Mouse (Mus musculus): Measurements from ENCODE around the gene Prkce. TPM values are rescaled to one million over a fixed set of nuclear protein-coding genes. Genes with fewer than 3 reads are reported as not detected.
A peak's percentile ranks its signal among the peaks of the same experiment; 100 is the strongest.

Prkce gene
- polyA plus RNA-seq, 1 experiment from 2014 or later: 2.0 TPM

DNA sequence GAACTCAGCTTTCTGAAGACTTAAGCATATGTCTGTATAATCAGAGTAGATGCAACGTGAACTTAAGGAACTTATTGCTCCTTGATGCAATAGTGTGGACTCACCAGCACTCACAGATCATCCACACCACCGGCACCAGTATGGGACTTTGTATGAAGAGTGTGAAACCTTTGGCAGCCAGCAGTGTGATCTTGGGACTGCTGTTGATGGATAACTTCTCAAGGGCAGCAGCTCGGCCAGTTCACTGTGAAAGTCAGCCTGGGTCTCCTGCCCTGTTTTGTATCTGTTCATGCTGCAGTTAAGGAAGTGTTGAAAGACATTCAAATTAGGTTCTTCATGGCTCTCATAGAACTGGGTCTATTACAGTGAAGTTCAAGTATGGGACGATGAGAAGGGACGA is 230.1 kb downstream of the Prkce start:
- TF ChIP-seq CTCF (IDR thresholded peaks at IDR 0.05; ENCODE audit: low read depth): no peak
- no peak for TF ChIP-seq EP300 (IDR thresholded peaks at IDR 0.05; ENCODE audit: low read depth)
- DNase-seq (no peak), ATAC-seq (peak; percentile 60; the same call in 1 of the 2 replicates)
- H3K27me3 ChIP-seq (ENCODE audit: insufficient read depth, low read length): no peaks in the 10 kb centered on the region
- H3K9ac ChIP-seq (replicated peaks): no peak overlapping the region
- no peak overlapping the region for H3K4me3 ChIP-seq (ENCODE audit: low read depth, low read length)
- H3K27ac ChIP-seq (ENCODE audit: low read depth): no peak overlapping the region
- no peaks in the 10 kb centered on the region for H3K36me3 ChIP-seq (replicated peaks; ENCODE audit: insufficient read depth, low read length)
- peaks cover 8% of the 10 kb centered on the region; the same call in 1 of the 2 replicates for H3K4me1 ChIP-seq (ENCODE audit: insufficient read depth)
- H3K4me2 ChIP-seq (ENCODE audit: low read depth, low read length): no peak overlapping the region
- no peaks in the 10 kb centered on the region for H3K9me3 ChIP-seq (ENCODE audit: low read length)
- WGBS (ENCODE audit: insufficient replicate concordance): 42% methylated on average over 5 of the region's 5 CpGs

- no peak overlapping the region for H3K4me2 ChIP-seq (ENCODE audit: low read depth, low read length)
Observed at GRCm38 (mm10) chr17:86398226-86398625, 230.6 kb downstream of the Prkce start.

GRCm38 (mm10) chr17:86400032-86400431 is 232.4 kb downstream of the Prkce start:
- DNase-seq (no peak), ATAC-seq (no peak)
- Histone ChIP-seq H3K9me3 (ENCODE audit: low read length) (no peaks in the 10 kb centered on the region), H3K36me3 (replicated peaks; ENCODE audit: insufficient read depth, low read length) (no peaks in the 10 kb centered on the region), H3K4me3 (ENCODE audit: low read depth, low read length) (no peak overlapping the region), H3K4me1 (ENCODE audit: insufficient read depth) (peaks cover 8% of the 10 kb centered on the region; the same call in 1 of the 2 replicates), H3K4me2 (ENCODE audit: low read depth, low read length) (no peak overlapping the region), H3K9ac (replicated peaks) (no peak overlapping the region), H3K27me3 (ENCODE audit: insufficient read depth, low read length) (no peaks in the 10 kb centered on the region), H3K27ac (ENCODE audit: low read depth) (no peak overlapping the region)
- TF ChIP-seq EP300 (IDR thresholded peaks at IDR 0.05; ENCODE audit: low read depth) (no peak), CTCF (IDR thresholded peaks at IDR 0.05; ENCODE audit: low read depth) (no peak)
- 73% methylated on average over 4 of the region's 4 CpGs for WGBS (ENCODE audit: insufficient replicate concordance)

More at GRCm38 (mm10) chr17:86398226-86398625, 230.6 kb downstream of the Prkce start:
- H3K27me3 ChIP-seq (ENCODE audit: insufficient read depth, low read length): no peaks in the 10 kb centered on the region
- no peak overlapping the region for H3K27ac ChIP-seq (ENCODE audit: low read depth)
- TF ChIP-seq CTCF (IDR thresholded peaks at IDR 0.05; ENCODE audit: low read depth) (no peak), EP300 (IDR thresholded peaks at IDR 0.05; ENCODE audit: low read depth) (no peak)
- H3K9ac ChIP-seq (replicated peaks): no peak overlapping the region
- DNase-seq (no peak), ATAC-seq (no peak)
- H3K4me3 ChIP-seq (ENCODE audit: low read depth, low read length): no peak overlapping the region
- H3K4me1 ChIP-seq (ENCODE audit: insufficient read depth): peaks cover 8% of the 10 kb centered on the region; the same call in 1 of the 2 replicates
- no peaks in the 10 kb centered on the region for H3K36me3 ChIP-seq (replicated peaks; ENCODE audit: insufficient read depth, low read length)
- H3K9me3 ChIP-seq (ENCODE audit: low read length): no peaks in the 10 kb centered on the region
- WGBS (ENCODE audit: insufficient replicate concordance): 80% methylated on average over 1 of the region's 1 CpGs

DNA sequence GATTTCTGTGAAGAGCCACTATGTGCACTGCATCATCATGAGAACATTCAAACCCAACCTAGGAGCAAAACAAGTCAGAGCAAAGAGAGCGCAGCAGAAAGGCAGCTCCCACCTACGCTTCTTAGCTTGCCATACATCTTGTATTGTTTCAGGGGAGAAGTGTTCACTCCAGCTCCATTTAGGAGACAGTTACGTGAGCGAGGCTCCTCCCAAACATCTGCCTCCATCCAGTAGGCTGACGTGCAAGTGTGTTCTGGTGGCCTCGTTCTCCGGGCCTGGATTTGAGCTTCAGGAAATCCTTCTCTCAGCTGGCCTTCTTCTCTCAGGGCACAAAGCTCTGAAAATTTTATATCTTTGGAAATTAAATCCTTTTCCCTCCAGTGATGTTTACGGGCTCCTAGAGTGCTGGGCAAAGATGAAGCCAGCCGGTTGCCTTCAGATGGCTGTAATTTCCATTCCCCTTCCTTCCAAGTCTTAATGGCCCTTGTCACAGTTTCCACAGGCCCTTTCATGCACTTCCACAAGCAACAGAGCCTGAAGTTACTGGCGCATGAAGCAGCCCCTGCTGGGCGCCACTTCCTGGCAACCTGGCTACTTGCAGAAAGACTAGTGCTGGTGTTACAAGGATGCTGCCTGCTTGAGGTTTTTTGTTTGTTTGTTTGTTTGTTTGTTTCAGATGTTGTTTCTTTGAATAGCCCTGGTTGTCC is 237.4 kb downstream of the Prkce start:
- H3K27ac ChIP-seq (ENCODE audit: low read depth): no peak overlapping the region
- H3K4me2 ChIP-seq (ENCODE audit: low read depth, low read length): no peak overlapping the region
- no peaks in the 10 kb centered on the region for H3K9me3 ChIP-seq (ENCODE audit: low read length)
- no peak overlapping the region for H3K9ac ChIP-seq (replicated peaks)
- ATAC-seq: no peak
- no peak for DNase-seq
- H3K36me3 ChIP-seq (replicated peaks; ENCODE audit: insufficient read depth, low read length): no peaks in the 10 kb centered on the region
- H3K4me1 ChIP-seq (ENCODE audit: insufficient read depth): no peaks in the 10 kb centered on the region
- H3K27me3 ChIP-seq (ENCODE audit: insufficient read depth, low read length): no peaks in the 10 kb centered on the region
- 80% methylated on average over 11 of the region's 11 CpGs for WGBS (ENCODE audit: insufficient replicate concordance)
- no peak overlapping the region for H3K4me3 ChIP-seq (ENCODE audit: low read depth, low read length)
- no peak for TF ChIP-seq CTCF (IDR thresholded peaks at IDR 0.05; ENCODE audit: low read depth)
- TF ChIP-seq EP300 (IDR thresholded peaks at IDR 0.05; ENCODE audit: low read depth): no peak

DNA sequence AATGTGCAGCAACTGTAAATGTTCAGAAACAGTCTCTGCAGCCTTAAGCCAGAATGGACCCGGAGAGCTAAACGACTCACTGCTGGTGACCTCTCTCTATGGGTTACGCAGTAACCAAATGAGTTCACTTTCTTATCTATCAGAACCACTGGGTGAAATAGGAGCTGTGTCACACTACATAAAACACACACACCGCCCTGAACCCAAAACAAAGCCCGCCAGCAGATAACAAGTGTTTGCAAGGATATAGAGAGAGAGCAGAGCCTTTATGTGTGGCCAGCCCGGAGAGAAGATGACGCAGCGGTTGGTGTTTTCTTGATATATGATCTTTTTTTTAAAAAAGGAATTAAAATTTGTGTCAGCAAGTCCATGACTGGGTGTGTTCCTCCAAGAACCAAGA is 238.1 kb downstream of the Prkce start:
- Histone ChIP-seq H3K27me3 (ENCODE audit: insufficient read depth, low read length) (no peaks in the 10 kb centered on the region), H3K27ac (ENCODE audit: low read depth) (no peak overlapping the region), H3K4me3 (ENCODE audit: low read depth, low read length) (no peak overlapping the region), H3K9me3 (ENCODE audit: low read length) (no peaks in the 10 kb centered on the region), H3K4me2 (ENCODE audit: low read depth, low read length) (no peak overlapping the region), H3K9ac (replicated peaks) (no peak overlapping the region), H3K36me3 (replicated peaks; ENCODE audit: insufficient read depth, low read length) (no peaks in the 10 kb centered on the region), H3K4me1 (ENCODE audit: insufficient read depth) (0 out of 2 replicates have a peak, but pooled peaks cover 2% of the 10 kb centered on the region)
- DNase-seq (no peak), ATAC-seq (peak; percentile 56)
- TF ChIP-seq CTCF (IDR thresholded peaks at IDR 0.05; ENCODE audit: low read depth): no peak
- peak; percentile 28; the same call in 1 of the 2 replicates for TF ChIP-seq EP300 (IDR thresholded peaks at IDR 0.05; ENCODE audit: low read depth)
- WGBS (ENCODE audit: insufficient replicate concordance): 34% methylated on average over 8 of the region's 8 CpGs

- H3K27ac ChIP-seq (ENCODE audit: low read depth): no peak overlapping the region
- ATAC-seq (no peak), DNase-seq (no peak)
- TF ChIP-seq EP300 (IDR thresholded peaks at IDR 0.05; ENCODE audit: low read depth) (no peak), CTCF (IDR thresholded peaks at IDR 0.05; ENCODE audit: low read depth) (no peak)
- H3K9me3 ChIP-seq (ENCODE audit: low read length): no peaks in the 10 kb centered on the region
- WGBS (ENCODE audit: insufficient replicate concordance): 73% methylated on average over 8 of the region's 8 CpGs
- 0 out of 2 replicates have a peak, but pooled peaks cover 5% of the 10 kb centered on the region for H3K4me1 ChIP-seq (ENCODE audit: insufficient read depth)
- H3K4me2 ChIP-seq (ENCODE audit: low read depth, low read length): no peak overlapping the region
- no peak overlapping the region for H3K9ac ChIP-seq (replicated peaks)
- no peaks in the 10 kb centered on the region for H3K36me3 ChIP-seq (replicated peaks; ENCODE audit: insufficient read depth, low read length)
- H3K27me3 ChIP-seq (ENCODE audit: insufficient read depth, low read length): no peaks in the 10 kb centered on the region
- no peak overlapping the region for H3K4me3 ChIP-seq (ENCODE audit: low read depth, low read length)
Observed at GRCm38 (mm10) chr17:86407921-86408613, 240.5 kb downstream of the Prkce start.
